Mouse (Mus musculus): ENCODE data around the gene Cacna2d2.

The Cacna2d2 gene

DNA sequence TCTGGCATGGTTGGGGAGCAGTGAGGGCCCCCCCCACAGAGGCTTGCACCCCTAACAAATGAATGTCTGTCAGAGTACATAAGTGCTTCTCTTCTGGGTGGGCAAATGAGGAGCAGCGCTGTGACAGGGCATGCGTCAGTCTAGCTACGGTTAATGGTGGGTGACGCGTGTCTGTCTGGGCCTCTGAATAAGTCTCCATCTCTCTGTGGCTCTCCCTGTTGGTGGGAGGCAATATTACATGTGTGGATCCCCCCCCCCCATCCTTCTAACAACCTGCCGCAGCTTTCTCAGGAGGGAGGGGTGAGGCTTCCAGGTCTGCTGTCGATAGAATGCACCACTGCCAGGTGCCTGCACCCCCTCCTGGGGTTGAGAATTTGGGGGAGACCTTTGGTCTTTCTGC is 3.7 kb downstream of the Cacna2d2 start:
- no peak for DNase-seq (ENCODE audit: low spot score)

GRCm38 (mm10) chr9:107409449-107409848 is 10.0 kb downstream of the Cacna2d2 start:
- no peak for DNase-seq (ENCODE audit: low spot score)

GRCm38 (mm10) chr9:107417106-107417505 is 17.7 kb downstream of the Cacna2d2 start:
- no peak for DNase-seq (ENCODE audit: low spot score)

DNA sequence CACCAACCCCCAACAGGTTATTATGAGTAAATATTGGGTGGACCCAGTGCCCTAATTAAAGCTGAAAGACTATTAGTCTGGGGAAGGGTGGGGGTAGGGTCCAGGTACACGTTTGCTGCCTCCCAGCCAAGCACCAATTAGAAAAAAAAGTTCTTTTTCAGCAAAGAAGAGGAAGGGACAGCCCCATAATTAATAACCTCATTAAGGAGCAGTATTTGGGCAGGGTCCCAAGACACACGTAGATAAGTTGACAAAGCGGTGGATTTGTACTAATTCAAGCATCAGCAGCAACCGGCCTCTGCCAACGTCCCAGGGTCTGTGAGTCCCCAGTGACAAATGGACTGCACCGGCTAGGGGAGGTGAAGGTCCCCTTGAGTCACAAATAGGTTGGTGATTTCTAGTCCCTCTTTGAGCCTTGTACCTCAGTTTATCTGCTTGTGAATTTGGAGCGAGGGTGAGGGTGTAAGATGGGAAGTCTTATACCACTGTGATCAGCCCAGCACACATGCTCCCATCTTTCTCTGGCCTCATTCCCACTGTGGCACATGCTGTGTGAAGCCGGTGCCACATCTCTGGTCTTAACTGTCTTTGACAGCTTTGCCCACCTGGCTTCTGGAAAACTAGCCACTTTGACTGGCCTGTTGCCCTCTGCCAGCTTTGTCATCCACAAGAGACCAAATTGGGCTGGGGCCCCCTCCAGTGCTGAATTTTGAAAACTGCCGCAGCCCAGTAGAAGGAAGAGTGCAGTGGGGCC is 20.3 kb downstream of the Cacna2d2 start:
- no peak for DNase-seq (ENCODE audit: low spot score)

DNA sequence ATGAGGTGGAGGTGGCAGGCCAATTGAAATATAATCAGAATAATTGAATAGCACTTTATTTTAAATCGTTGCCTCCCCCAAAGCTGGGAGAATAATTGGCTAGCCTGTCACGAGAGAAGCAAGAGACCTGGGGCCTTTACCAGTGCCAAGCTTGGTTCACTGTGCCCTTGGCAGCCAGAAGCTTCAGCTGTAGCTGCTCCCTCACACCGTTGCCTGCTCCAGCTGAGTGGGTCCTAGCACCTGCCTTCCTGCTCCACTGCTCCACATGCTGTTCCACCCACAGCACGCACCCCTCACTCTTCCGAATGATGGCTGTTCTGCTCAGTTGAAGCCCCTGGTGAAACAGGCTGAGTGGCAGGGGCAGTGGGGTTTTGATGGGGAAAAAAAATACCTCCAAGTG is 21.5 kb downstream of the Cacna2d2 start:
- no peak for DNase-seq (ENCODE audit: low spot score)

DNA sequence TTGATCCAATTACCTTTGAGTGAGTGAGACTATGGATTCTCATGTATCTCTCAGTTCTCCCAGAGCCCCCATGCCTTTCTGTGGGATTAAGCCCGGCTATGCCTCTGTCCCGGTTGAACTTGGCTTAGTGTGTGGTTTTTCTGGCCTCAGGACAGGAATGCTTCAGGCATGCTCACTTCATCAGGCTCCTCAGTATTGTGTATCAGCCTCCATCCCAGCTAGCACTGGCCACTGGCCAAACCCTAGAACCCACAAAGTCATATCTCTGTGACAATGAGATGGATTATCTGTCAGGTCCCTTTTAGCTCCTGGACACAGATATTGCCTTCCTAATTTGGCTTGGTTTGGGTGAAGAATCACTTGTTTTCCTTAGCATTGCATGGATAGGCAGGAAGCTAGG is 23.5 kb downstream of the Cacna2d2 start:
- DNase-seq (ENCODE audit: low spot score): no peak

- no peak for DNase-seq (ENCODE audit: low spot score)
Observed at GRCm38 (mm10) chr9:107424485-107425175, 25.2 kb downstream of the Cacna2d2 start.

DNA sequence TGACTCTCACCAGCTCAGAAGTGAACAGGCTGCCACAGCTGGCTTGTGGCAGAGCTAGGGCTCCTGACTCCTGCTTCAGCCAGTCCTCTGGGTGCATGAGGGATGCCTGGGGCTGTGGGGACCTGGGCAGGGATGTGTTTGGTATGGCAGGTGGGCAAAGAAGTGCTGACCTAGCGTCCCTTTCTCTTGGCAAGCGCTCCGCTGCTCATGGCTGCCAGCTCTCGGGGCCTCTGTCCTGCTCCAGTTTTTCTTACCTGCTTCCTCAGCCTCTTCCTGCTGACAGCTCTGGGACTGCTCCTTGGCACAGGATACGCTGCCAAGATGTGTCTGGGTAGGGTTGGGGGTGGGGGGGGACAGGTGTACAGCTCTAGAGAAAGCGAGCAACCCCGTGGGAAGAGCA is 28.5 kb downstream of the Cacna2d2 start:
- no peak for DNase-seq (ENCODE audit: low spot score)

DNA sequence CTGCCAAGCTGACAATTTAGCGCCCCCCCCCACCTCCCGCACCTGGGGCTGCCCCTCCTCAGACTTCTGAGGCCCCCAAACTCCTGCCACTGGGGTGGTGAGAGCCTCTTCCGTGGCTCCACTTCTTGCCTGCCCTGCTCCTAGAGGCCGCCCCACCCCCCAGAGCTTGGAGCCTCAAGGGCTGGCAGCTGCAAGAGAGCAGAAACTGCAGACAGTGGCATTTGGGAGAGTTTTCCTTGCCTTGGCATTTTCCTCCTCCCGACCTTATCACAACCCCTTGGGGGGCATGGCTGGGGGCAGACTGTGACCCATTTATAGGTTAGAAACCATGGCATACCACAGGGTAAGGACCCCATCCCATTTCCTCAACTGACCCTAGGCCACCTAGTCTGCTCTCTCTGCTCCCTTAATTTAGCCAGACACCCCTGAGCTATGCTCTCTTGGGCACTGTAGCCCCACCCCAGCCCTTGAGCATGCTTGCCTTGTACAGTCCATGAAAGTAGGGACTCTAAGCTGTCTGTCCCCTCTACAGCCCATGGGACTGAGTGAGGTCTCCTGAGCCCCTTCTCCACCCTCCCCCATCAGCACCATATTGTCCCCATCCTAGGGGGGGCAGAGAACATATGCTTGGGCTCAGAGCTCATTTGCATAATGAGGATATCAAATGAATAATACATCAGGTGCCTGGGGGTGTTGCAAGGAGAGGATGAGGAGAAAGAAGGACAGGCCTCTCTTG is 29.2 kb downstream of the Cacna2d2 start:
- DNase-seq (ENCODE audit: low spot score): no peak

DNA sequence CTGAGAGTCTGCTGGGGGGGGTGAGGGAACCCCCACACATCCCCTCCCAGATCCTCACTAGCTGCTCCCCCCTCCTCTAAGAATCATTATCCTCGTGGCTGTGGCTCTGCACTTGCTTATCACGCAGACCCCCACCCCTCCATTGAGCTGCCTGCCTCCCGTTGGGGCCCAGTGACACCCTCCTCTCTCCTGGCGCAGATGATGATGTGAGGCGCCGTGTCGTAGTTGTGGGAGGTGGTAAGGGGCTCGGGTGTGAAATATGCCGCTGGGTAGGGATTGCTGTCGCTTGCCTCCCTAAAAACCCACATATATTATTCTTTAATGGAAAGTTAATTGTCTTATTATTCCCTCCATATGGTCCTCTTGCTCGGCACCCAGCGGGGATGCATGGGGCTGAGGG is 31.0 kb downstream of the Cacna2d2 start:
- no peak for DNase-seq (ENCODE audit: low spot score)

GRCm38 (mm10) chr9:107432546-107432945 is 33.1 kb downstream of the Cacna2d2 start:
- no peak for DNase-seq (ENCODE audit: low spot score)

GRCm38 (mm10) chr9:107434851-107435250 is 35.4 kb downstream of the Cacna2d2 start:
- no peak for DNase-seq (ENCODE audit: low spot score)

DNA sequence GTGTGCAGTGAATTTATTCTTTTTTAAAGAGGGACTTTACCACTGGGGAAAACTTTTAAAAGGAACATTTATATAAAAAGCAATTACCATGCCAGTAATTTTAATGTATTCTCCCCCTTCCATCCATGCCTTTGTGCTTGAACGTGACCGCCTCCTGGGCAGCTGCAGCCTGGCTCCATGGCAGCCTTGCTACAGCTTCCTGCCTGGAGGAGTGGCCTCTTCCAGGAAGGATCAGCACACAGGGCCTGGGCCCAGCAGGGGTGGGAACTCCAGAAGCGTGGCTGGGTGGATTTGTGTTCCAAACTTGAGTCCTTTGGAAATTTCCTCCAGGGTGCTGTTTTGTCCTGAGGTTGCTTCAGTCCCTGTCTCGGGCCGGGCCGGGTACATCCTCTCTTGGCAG is 35.9 kb downstream of the Cacna2d2 start:
- DNase-seq (ENCODE audit: low spot score): no peak

- DNase-seq (ENCODE audit: low spot score): no peak
Observed at GRCm38 (mm10) chr9:107442891-107443290, 43.5 kb downstream of the Cacna2d2 start.

- DNase-seq (ENCODE audit: low spot score): no peak
Observed at GRCm38 (mm10) chr9:107443324-107443723, 43.9 kb downstream of the Cacna2d2 start.

DNA sequence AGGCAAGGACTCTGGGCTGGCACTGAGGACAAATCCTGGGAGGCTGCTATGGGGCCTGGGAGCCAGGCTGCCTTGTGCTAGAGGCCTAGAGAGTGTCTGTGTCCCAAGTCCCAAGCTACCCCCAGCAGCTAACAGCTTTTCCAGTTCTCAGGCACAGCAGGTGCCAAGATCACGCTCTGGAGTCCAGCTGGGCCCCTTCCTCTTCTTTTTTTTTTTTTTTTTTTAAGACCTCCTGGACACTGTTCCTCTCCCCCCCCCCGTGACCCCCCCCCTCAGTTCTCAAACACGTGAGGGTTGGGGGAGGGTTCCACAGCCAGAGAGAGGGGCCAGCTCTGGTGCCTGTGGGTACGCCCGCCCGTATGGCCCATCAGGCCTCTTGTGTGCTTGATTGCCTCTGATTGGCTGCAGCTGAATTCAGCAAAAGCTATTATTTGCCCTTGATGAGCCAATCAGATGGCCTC is 45.6 kb downstream of the Cacna2d2 start:
- no peak for DNase-seq (ENCODE audit: low spot score)

GRCm38 (mm10) chr9:107448805-107449517 is 49.5 kb downstream of the Cacna2d2 start:
- no peak for DNase-seq (ENCODE audit: low spot score)

- no peak for DNase-seq (ENCODE audit: low spot score)
Observed at GRCm38 (mm10) chr9:107451400-107451799, 52.0 kb downstream of the Cacna2d2 start.

DNA sequence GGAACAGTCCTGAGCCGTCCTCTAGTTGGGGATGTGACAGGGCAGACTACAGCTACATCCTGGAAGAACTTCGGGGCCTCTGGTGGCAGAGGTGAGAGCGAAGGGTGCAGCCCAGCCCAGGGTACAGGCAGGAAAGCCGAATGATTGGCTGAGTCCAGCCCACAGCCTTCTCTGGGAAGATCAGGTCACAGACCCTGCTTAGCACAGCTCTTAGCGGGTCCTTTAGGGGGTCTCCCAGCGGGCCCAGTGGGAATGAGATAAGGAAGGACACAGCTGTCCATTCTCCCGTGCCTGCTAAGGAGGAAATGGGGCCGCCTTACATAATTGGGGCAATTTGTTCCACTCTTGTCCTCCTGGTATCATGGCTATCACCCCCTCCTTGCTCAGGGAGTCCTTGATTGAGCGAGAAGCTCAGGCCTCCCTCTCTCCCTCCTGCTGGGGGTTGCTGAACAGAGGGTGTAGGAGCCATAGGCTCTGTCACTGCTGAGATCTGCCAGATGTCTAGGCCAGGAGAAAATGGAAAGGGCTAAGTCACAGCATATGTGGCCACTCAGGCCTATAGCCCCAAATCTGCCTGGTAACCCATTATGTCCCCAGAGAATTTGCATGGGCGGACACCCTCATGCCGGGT is 52.6 kb downstream of the Cacna2d2 start:
- no peak for DNase-seq (ENCODE audit: low spot score)

DNA sequence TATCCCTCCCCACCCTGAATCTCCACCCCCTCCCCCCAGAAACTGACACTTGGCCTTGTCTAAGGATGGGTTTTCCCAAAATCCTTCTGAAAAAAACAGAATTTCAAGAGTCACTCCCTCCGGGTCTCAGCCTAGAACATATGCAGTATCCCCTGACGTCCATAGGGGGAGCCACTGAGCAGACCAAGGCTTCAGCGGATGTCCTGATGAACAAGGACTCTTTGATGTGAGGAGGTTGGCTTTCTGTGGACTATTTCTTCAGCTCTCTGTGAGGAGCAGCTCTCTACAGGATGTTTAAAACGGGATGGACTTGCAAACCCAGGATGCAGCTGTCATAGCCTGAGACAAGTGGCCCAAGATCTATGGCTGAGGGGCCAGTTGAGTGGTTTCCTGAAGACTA is 53.1 kb downstream of the Cacna2d2 start:
- no peak for DNase-seq (ENCODE audit: low spot score)

- DNase-seq (ENCODE audit: low spot score): no peak
Observed at GRCm38 (mm10) chr9:107453151-107453550, 53.7 kb downstream of the Cacna2d2 start.

GRCm38 (mm10) chr9:107456667-107457066 is 57.3 kb downstream of the Cacna2d2 start:
- peak; percentile 19 for DNase-seq (ENCODE audit: low spot score)
